Mouse (Mus musculus) 3T3-L1 (cell line): ENCODE measurements around the gene 2410002F23Rik.
"Not testable (repeated sequence)": the region's sequence is repeated elsewhere in the genome, so short reads cannot be mapped to it uniquely, and the experiment has no call there.

Source experiments
- DNase-seq: peaks from one replicate; pipeline ENCODE4 v3.0.0-alpha.2; 2015; ENCODE audit warnings: low read depth, low spot score

2410002F23Rik gene

DNA sequence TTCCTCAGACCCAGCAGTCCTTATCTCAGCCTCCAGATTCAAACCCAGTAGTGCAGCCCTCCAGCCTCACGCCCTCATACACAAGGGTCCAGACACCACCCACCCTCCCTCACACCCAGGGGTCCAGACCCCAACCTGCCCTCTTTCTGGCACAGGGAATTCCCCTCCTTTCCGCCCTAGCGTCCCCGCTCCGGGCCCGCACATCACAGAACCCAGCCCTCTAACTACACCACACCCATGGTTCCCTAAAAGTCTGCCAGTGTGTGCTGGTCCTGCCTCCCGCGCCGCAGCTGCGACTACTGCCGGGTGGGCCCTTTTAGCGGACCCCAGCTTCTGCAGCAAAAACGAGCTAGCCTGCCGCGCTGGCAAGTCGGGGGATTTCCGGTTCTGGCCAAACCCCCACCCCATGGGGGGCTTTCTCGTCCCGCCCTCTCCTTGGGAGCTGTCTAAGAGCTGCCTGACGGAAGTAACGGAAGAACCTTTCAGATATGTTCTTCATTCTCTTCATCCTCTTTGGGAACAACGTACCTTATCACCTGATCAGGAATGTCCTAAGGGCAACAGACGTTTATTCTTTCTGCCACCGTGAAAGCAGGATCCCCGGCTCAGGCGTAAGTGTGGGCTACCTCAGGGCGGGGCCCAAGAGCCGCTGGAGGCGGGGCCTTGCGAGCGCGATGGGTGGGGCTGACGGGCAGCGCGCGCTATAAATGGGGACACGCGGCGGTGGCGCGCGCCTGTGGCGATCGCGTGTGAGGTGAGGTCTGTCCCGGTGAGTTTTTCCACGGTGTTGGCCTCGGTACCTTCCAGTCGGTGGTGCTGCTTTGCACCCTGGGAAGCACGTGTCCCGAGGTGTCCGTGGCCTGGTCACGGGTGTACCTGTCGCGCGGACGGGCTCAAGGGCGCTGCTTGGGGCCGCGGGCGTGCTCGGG, at the start of gene 2410002F23Rik, which contains the start of gene 1700028J19Rik:
Gene 2410002F23Rik, plus strand, starts transcription at position 668 of the 929 bp plus-strand sequence.
Gene 1700028J19Rik, minus strand, starts transcription at position 641 of the 929 bp plus-strand sequence.
- DNase-seq = peak; percentile 82

DNA sequence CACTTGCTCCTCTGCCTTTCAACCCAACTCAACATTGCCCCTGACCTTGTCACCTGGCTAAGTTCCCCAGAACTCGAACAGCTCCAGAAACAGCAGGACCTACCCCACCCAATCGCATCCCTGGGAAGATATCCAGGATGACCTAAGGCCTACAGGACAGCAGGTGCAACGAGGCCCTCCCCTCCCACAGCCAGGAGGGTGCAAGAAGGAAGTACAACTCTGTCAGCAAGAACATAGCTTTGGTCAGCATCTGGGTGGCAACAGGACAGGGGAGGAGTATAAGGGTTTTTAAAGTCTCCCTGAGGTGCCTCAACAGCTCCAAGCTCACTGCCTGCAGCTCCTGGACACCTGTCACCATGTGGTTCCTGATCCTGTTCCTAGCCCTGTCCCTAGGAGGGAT, 48.6 kb upstream of the 2410002F23Rik start, which contains the start of gene Klk1b3:
Gene Klk1b3, plus strand, starts transcription at position 301 of the 400 bp plus-strand sequence.
- DNase-seq = no peak

DNA sequence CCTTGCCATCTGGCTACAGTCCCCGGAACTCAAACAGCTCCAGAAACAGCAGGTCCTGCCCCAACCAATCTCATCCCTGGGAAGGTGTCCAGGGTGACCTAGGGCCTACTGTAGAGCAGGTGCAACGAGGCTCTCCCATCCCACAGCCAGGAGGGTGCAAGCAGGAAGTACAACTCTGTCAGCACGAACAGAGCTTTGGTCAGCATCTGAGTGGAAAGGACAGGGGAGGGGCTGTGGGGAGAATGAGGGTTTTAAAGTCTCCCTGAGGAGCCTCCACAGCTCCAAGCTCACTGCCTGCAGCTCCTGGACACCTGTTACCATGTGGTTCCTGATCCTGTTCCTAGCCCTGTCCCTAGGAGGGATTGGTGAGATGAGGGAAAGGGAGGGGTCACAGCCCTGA, 39.4 kb upstream of the 2410002F23Rik start, which contains the start of gene Klk1b4:
Gene Klk1b4, plus strand, starts transcription at position 301 of the 400 bp plus-strand sequence.
- not testable (repeated sequence) for DNase-seq

DNA sequence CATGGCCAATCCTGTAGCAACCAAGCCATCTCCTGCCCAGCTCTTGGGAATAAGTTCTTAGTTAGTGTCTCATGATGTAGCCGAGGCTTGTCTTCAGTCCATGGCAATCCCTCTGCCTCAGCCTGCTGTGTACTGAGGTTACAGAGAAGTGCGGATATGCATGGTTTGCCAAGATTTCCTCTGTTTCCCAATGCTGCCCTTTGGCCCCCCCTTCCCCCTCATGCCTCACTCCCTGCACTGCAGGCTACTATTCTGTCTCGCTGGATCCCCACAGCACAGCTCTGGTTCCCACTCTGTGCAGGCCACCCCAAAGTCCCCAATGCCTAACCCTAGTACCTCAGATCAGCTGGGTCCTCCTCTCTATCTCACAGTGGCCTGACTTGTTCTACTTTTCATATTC, 38.2 kb upstream of the 2410002F23Rik start:
- DNase-seq = no peak

DNA sequence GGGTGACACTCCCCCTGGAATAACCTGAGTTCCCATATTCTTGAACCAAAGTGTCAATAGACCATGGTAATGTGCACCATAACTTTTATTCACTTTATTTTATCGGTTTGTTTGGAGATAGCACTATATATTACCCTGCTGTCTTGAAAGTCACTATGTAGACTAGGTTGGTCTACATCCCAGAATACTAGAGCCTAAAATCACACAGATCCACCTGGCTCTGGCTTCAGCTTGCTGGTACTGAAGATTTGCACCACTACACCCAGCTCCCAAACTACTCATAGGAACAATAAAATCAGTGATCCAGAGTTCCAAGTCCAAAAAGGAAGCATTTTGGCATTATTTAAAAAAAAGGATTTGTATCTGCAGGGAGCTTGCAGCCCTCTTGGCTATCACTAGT, 30.9 kb upstream of the 2410002F23Rik start, which contains the start of gene Klk1b5:
Gene Klk1b5, plus strand, starts transcription at position 301 of the 400 bp plus-strand sequence.
- no peak for DNase-seq

DNA sequence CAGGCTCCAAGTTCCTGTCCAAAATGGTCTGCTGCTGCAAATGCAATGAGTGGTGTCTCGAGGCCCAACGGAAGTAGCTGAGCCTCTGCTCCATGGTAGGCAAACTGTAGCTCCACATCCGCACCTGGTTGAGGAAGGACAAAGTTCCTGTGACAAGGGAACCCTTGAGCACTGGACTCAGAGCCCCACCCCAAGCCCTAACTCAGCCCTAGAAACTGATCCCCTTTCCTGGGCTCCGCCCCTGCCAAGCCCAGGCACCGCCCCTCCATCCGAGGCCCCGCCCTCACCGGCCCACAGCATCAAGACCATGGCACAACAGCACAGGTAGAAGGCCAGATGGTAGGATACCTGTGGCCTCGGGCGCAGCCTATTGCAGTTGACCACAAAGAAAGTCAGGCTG, 24.9 kb upstream of the 2410002F23Rik start:
- not testable (repeated sequence) for DNase-seq

DNA sequence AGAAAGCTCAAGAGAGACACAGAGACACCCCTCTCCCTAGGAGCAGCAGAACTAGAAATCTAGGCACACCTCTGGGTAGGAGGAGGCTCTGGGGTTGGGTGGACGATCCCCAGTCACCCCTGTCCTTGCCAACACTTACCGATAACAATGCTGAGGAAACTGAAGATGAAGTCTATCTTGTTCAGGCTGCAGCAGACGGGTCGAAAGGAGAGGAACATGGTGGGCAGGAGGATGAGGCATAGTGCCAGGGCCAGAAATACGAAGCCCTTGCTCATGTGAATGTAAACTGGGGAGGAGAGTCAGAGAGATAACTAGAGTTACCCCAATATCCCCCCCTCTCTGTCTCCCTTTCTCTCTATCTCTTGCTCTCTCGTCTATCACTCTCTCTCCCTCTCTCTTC, 24.2 kb upstream of the 2410002F23Rik start:
- DNase-seq = not testable (repeated sequence)

DNA sequence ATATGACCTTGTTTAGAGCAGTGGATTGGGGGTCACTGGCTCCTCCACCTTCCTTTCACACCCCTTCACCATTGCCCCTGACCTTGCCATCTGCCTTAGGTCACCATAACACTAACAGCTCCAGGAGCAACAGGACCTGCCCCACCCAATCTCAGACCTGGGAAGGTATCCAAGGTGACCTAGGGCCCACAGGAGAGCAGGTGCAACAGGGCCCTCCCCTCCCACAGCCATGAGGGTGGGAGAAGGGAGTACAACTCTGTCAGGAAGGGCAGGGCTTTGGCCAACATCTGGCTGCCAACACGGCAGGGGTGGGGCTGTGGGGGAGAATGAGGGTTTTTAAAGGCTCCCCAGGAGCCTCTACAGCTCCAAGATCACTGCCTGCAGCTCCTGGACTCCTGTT, 21.4 kb upstream of the 2410002F23Rik start, which contains the start of gene Klk1:
Gene Klk1, plus strand, starts transcription at position 285 of the 400 bp plus-strand sequence.
- DNase-seq = no peak

DNA sequence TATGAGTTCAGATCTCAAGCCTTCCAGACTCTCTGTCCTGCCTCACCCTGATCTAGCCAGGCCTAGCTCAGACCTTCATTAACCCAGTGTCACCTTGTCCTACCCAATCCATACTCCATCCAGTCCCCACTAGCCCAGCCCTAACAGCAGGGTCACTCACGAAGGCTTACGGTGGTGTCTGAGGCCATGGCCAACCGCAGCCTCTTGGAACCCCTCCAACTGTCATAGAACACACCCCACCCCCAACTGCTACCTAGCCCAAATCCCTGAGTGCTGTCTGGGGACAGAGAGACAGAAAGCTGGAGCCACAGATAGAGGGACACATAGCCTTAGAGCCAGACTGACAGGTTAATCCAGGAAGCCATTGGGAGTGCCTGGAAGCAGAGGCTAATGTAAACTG, 10.6 kb upstream of the 2410002F23Rik start, which contains the start of gene Gm36864:
Gene Gm36864, plus strand, starts transcription at position 269 of the 400 bp plus-strand sequence.
- DNase-seq = no peak

DNA sequence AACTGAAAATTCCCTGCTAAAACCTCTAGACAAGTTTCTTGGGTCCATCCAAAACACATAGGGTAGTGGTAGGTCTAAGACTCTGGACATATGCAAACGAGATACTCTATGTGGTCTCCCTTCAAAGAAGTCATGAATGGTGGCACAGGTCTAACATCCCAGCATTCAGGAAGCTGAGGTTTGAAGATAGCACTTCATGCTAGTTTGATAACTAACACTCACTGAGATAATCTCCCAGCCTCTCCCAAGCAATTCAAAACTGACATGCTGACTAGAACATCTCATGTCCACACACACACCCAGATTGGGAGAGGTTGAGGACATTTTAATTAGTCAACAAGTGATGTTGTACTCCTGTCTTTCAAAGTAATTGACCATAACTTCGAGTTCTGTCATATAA, 6.6 kb upstream of the 2410002F23Rik start:
- DNase-seq = no peak

DNA sequence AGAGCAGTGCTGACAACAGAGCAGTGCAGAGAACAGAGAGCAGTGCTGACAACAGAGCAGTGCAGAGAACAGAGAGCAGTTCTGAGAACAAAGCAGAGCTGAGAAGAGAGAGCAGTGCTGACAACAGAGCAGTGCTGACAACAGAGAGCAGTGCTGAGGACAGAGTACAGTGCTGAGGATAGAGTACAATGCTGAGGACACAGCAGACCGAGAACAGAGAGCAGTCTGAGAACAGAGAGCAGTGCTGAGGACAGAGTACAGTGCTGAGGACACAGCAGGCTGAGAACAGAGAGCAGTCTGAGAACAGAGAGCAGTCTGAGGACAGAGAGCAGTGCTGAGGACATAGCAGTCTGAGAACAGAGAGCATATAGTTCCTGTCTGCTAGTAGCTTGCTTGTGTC, 5.8 kb upstream of the 2410002F23Rik start:
- no peak for DNase-seq

DNA sequence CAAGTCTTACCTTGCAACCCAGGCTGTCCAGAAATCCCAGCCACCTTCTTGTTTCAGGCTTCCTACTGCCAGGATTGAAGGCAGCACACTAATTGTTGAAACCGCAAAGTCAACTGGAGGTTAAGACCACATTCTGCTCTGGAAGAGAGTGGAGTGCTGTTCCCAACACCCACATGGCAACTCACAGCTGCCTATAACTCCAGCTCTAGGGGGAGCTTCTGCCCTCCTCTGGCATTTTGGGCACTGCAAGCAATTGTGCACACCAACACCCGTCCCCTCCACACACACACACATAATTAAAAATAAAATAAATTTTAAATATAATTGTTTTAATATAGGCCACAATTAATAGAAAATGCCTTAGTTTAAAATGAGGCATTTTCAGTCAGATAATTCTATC, 5.4 kb upstream of the 2410002F23Rik start:
- no peak for DNase-seq

DNA sequence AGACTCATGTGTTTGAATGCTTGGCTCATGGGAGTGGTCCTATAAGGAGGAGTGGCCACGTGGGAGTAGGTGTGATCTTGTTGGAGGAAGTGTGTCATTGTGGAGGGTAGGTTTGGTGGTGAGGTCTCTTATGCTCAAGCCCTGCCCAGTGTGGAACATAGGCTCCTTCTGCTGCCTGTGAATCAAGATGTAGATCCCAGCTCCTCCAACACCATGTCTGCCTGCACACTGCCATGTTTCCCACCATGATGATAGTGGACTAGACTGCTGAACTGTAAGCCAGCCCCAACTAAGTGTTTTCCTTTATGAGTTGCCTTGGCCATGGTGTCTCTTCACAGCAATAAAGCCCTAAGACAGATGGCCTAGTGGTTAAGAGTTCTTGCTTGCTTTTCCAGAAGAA, 2.4 kb upstream of the 2410002F23Rik start:
- no peak for DNase-seq

DNA sequence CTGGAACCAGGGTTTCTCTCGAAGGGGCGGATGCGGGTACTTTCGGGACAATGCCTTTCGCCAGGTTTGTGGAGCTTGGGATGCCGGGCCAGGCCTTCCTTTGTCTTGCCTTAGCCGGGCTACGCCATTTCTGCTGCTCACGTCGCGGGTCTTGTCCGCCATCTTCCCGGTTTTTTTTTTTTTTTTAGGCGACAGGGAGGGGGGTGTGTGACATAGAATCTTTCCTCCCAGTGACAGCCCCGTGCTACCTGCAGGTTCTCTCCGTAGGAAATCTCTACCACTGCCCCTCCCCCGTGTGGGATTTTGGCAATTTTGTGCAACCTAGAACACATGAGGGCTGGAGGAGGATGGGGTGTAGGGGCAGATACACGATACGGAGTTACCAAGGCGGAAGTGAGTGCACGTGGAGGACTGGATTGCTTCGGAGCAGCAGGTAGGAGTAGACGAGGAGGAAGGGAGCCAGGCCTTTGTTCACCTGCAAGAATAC, 505 bp downstream of the 2410002F23Rik start:
- DNase-seq = peak; percentile 51

DNA sequence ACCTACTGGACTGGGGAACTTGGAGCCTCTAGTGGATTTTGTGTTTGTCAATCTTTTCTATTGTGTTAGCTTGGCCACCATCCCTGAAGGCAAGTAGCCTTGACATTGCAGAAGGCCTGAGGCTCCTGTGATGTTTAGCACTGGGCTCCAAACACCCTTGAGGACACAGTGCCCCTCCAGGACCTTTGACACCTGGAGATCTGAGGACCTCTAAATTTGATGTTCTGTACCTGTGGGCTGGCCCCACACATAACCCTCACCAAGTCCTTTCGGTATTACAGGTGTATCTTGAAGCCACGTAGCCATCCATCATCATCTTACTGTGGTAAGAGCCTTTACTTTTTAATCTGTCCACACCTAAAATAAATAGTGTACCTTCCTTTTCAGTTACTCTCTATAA, 1.4 kb downstream of the 2410002F23Rik start:
- DNase-seq = no peak

DNA sequence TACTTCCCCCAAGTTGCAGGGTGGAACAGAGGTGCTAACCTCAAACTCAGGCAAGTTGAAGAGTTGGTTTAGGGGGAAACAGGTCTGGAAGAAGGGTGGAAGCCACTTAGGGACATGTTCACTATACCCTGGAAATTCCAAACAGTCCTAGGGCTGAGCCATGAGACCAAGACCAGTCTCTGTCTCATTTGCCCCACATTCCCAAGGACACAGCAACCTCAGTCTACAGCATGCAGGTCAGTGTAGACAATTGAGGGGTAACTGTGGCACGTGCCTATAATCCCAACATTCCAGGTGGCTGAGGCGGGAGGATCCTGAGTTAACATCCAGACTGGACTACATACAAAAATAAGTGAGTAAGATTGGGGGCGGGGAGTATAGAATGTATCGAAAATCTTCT, 2.7 kb downstream of the 2410002F23Rik start:
- DNase-seq = no peak

DNA sequence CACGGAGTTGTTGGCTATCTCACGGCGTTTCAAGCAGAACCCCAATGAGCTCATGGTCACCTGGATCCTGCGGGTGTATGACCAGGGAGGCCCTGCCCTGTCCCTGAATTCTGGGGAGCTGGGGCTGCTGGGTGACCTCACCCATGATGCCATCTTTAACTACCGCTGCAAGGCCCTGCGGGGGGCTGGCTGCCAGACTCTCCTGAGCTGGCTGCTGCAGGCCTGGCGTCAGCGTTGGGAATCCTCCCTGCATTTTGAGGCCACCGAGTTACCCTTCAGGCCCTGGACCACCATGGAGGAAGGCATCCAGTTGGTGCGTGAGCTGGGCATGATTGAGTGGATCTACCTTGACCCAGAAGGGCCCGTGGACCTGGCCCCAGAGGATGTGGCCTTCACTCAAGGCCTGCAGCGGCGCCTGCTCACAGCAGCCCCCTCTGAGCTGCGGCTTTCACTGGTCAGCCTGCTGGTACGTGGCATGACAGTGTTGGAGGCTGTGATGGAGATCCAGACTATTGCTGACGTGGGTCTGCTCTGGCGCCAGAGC, 4.3 kb downstream of the 2410002F23Rik start:
- not testable (repeated sequence) for DNase-seq

DNA sequence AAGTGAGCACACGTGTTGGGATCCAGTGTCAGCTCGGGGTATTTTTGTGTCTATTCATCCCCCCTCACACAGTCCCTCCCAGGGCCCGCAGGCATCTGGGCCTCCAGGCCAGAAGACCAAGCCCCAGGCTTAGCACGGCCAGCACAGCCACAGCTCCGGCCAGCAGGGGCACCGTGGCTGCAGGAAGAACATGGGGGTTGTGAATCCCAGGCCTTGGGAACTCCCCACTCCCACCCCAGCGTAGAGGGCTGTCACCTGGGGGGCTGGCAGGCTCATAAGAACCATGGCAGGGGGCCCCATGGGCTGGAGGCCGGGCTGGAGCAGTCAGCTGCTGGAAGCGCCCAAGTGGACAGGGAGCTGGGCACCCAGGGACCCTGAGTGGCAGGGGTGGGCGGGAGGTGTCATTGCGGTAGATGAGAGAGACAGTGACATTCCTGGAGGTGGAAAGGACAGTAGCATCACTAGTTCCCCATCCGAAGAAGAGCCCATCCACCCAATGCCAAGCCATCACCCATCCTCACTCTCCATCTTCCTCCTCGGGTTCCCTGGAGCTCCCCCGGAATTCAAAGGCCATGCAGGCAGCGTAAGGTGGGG, 6.6 kb downstream of the 2410002F23Rik start:
- DNase-seq = no peak

DNA sequence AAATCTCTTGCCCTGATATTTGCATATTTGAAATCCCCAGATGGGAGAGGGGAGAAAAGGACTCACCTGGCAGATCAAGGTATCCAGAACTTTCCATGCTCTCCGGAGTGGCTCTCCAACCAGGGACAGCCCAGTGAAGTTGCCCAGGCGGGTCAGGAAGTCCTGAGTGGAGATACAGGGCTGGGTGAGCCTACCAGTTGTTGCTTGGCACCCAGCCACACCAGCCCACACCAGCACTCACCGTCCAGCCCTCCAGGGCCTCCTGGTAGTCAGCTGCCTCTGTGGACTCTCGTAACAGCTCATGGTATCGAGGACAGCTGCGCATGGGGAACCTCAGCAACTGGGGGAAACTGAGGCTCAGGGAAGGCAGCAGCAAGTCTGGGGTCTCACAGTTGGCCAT, 8.4 kb downstream of the 2410002F23Rik start:
- no peak for DNase-seq

DNA sequence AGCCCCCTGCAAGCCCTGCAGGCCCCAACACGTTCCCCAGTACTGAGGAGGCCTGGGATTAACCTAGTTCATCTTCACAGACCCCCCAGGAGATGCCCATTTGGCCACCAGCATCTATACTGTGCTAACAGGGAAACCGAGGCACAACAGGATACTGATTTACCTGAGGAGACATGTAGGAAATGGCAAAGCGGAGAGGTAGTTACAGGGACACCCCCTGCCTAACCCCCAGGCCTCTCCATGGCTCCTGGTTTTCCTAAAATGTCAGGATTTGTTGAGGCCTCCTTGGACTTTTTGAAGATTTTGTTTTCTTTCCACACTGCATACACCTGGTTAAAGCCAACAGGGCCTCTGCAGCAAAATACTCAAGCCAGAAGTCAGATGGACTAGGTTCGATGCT, 10.8 kb downstream of the 2410002F23Rik start, which contains the start of gene Acp4:
Gene Acp4, minus strand, starts transcription at position 101 of the 400 bp plus-strand sequence.
- DNase-seq = no peak

DNA sequence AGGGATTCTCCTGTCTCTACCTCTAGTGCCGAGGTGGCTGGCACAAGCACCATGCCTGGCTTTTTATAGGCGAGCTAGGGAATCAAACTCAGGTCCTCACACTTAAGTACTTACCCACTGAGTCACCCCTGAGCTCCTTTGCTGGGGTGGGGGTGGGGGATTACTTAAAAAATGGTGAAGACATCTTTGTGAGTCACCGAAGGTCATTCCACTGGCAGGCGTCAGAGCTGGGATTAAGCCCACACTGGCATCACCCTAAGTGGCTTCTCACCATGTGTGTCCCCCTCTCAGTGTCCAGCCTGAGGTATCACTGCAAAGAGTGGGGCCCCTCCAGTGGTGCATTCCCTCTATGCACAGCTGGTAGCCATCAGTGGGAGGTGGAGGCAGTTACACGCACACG, 13.9 kb downstream of the 2410002F23Rik start:
- peak; percentile 26 for DNase-seq

DNA sequence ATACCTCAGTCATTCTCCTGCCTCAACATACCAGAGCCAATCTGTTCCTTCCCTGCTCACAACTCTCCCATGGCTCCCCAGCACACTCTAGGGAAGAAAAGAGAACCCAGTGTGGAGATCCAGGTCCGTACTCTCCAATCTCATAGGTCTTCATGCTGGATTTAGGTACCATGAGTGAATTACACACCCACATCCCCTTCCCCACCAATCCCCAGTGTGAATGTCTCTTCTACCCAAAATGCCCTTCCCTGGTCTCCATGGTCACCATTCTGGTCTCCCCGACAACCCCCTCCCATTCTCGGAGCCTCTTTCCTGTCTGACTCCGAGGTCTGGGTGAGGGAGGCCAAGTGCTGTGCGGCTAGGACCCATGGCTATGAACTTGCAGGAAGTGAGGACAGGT, 14.6 kb downstream of the 2410002F23Rik start, which contains the start of gene Gm15517:
Gene Gm15517, plus strand, starts transcription at position 301 of the 400 bp plus-strand sequence.
- DNase-seq = no peak
